Mouse (Mus musculus): ENCODE measurements around the gene Rev1.
A peak's percentile ranks its signal among the peaks of the same experiment; 100 is the strongest.
"Not testable (repeated sequence)": the region's sequence is repeated elsewhere in the genome, so short reads cannot be mapped to it uniquely, and the experiment has no call there.

Rev1 gene

GRCm38 (mm10) chr1:38062156-38062555 lies 67.4 kb downstream of the Rev1 start:
- DNase-seq: not testable (repeated sequence)

- no peak for DNase-seq
Measured at GRCm38 (mm10) chr1:38058417-38058816, 71.2 kb downstream of the Rev1 start.

GRCm38 (mm10) chr1:38055176-38055575 lies 74.4 kb downstream of the Rev1 start:
- no peak for DNase-seq

- no peak for DNase-seq
Measured at GRCm38 (mm10) chr1:38049562-38049961, 80.0 kb downstream of the Rev1 start.

- no peak for DNase-seq
Measured at GRCm38 (mm10) chr1:38048121-38048520, 81.5 kb downstream of the Rev1 start.

- DNase-seq: no peak
Measured at GRCm38 (mm10) chr1:38038898-38039297, 90.7 kb downstream of the Rev1 start.

GRCm38 (mm10) chr1:38037375-38037774 lies 92.2 kb downstream of the Rev1 start:
- DNase-seq: no peak

GRCm38 (mm10) chr1:38035521-38035920 lies 94.1 kb downstream of the Rev1 start:
- DNase-seq: no peak

- peak; percentile 17 for DNase-seq
Measured at GRCm38 (mm10) chr1:38031391-38031790, 98.2 kb downstream of the Rev1 start.

- no peak for DNase-seq
Measured at GRCm38 (mm10) chr1:38027301-38027700, 102.3 kb downstream of the Rev1 start.

- no peak for DNase-seq
Measured at GRCm38 (mm10) chr1:38014551-38015203, 114.9 kb downstream of the Rev1 start.

- no peak for DNase-seq
Measured at GRCm38 (mm10) chr1:38012509-38012908, 117.1 kb downstream of the Rev1 start.

GRCm38 (mm10) chr1:38012104-38012503 lies 117.5 kb downstream of the Rev1 start:
- no peak for DNase-seq

- no peak for DNase-seq
Measured at GRCm38 (mm10) chr1:38011647-38012046, 118.0 kb downstream of the Rev1 start.

GRCm38 (mm10) chr1:38006741-38007140 lies 122.9 kb downstream of the Rev1 start:
- no peak for DNase-seq

- DNase-seq: no peak
Measured at GRCm38 (mm10) chr1:38003046-38003445, 126.6 kb downstream of the Rev1 start.
